Mouse (Mus musculus): Measurements from ENCODE around the gene Tomm40. TPM values are rescaled to one million over a fixed set of nuclear protein-coding genes. Genes with fewer than 3 reads are reported as not detected.

Gene Tomm40
- total RNA-seq, 2 experiments from 2014 or later = 110 to 115 TPM

Other genes starting within 250 kb of the Tomm40 start
- 1 to 10 TPM; 6.8 to 6.9 TPM for gene Bloc1s3, start 207.1 kb downstream of the Tomm40 start, total RNA-seq (2021)
- gene Trappc6a, start 207.0 kb downstream of the Tomm40 start, total RNA-seq (2021) = 10 to 100 TPM; 19.8 to 21.5 TPM
- under 1 TPM; 0.37 to 0.48 TPM for gene Nkpd1, start 197.6 kb downstream of the Tomm40 start, total RNA-seq (2021)
- 100 to 1,000 TPM; 113 to 120 TPM for gene Ppp1r37, start 152.4 kb downstream of the Tomm40 start, total RNA-seq (2021)
- gene Zfp296, start 138.2 kb downstream of the Tomm40 start, total RNA-seq (2021) = under 1 TPM; 0.33 to 0.75 TPM
- gene Gemin7, start 137.8 kb downstream of the Tomm40 start, total RNA-seq (2021) = 10 to 100 TPM; 44.2 to 46.1 TPM
- 100 to 1,000 TPM in 1 of 2 experiments, 10 to 100 TPM in 1; 90.1 to 103 TPM for gene Clasrp, start 111.0 kb downstream of the Tomm40 start, total RNA-seq (2021)
- 10 to 100 TPM in 1 of 2 experiments, 1 to 10 TPM in 1; 7.3 to 10.2 TPM for gene Relb, start 86.0 kb downstream of the Tomm40 start, total RNA-seq (2021)
- gene Clptm1, start 50.4 kb downstream of the Tomm40 start, total RNA-seq (2021) = 100 to 1,000 TPM; 131 to 144 TPM
- not detected for gene Apoc2, start 37.5 kb downstream of the Tomm40 start, total RNA-seq (2021)
- not detected for gene Gm44805, start 34.0 kb downstream of the Tomm40 start, total RNA-seq (2021)
- gene Apoc4, start 34.0 kb downstream of the Tomm40 start, total RNA-seq (2021) = not detected
- gene Apoc1, start 22.8 kb downstream of the Tomm40 start, total RNA-seq (2021) = 1 to 10 TPM; 4.6 to 5.7 TPM
- gene Apoe, start 16.2 kb downstream of the Tomm40 start, total RNA-seq (2021) = 1,000 to 10,000 TPM; 2,147 to 2,303 TPM
- gene Nectin2, start 35.0 kb upstream of the Tomm40 start, total RNA-seq (2021) = 1 to 10 TPM; 5.2 to 5.8 TPM
- gene Bcam, start 55.6 kb upstream of the Tomm40 start, total RNA-seq (2021) = 1 to 10 TPM; 9.5 to 9.8 TPM
- gene Cblc, start 81.4 kb upstream of the Tomm40 start, total RNA-seq (2021) = not detected
- gene Bcl3, start 107.3 kb upstream of the Tomm40 start, total RNA-seq (2021) = 1 to 10 TPM in 1 of 2 experiments, under 1 TPM in 1; 0.32 to 1.4 TPM
- 1 to 10 TPM; 1.2 to 1.9 TPM for gene Gm19345, start 136.6 kb upstream of the Tomm40 start, total RNA-seq (2021)
- not detected for gene Ceacam16, start 145.9 kb upstream of the Tomm40 start, total RNA-seq (2021)
- not detected for gene Ceacam19, start 172.5 kb upstream of the Tomm40 start, total RNA-seq (2021)
- gene Pvr, start 205.7 kb upstream of the Tomm40 start, total RNA-seq (2021) = 10 to 100 TPM; 11.5 to 14.9 TPM
- not detected for gene Igsf23, start 235.3 kb upstream of the Tomm40 start, total RNA-seq (2021)
- gene Ceacam20, start 250.0 kb upstream of the Tomm40 start, total RNA-seq (2021) = not detected

Data from layer of hippocampus, postnatal 36 days (tissue).